Mouse (Mus musculus) forebrain, embryonic 15.5 days (tissue): Measurements from ENCODE around the gene Tmprss13. TPM values are rescaled to one million over a fixed set of nuclear protein-coding genes. Genes with fewer than 3 reads are reported as not detected.

Source experiments
- ATAC-seq: fragments of 200-750 bp; cut with Nextera tagmentation; replicated peaks from 2 replicates; pipeline ENCODE4 v1.8.0; 2017; ENCODE audit warnings: mild to moderate bottlenecking, moderate TSS enrichment, moderate library complexity
- H3K27ac ChIP-seq: fragments of 300-500 bp; sonication (generic); replicated peaks from 2 replicates; pipeline ENCODE4 v1.5.1; 2015; ENCODE audit warnings: mild to moderate bottlenecking, inconsistent platforms
- H3K27me3 ChIP-seq: fragments of 300-500 bp; sonication (generic); 2 replicates; pipeline ENCODE4 v1.6.1; 2015; ENCODE audit warnings: inconsistent platforms
- H3K36me3 ChIP-seq: fragments of 300-500 bp; sonication (generic); 2 replicates; pipeline ENCODE4 v1.6.1; 2015; ENCODE audit warnings: mild to moderate bottlenecking, inconsistent platforms
- H3K4me1 ChIP-seq: fragments of 300-500 bp; sonication (generic); 2 replicates; pipeline ENCODE4 v1.6.1; 2015; ENCODE audit warnings: inconsistent platforms
- H3K4me2 ChIP-seq: fragments of 300-500 bp; sonication (generic); replicated peaks from 2 replicates; pipeline ENCODE4 v1.6.1; 2015; ENCODE audit warnings: mild to moderate bottlenecking, inconsistent platforms
- H3K4me3 ChIP-seq: fragments of 300-500 bp; sonication (generic); 2 replicates; pipeline ENCODE4 v1.5.1; 2015; ENCODE audit warnings: mild to moderate bottlenecking, inconsistent platforms
- H3K9ac ChIP-seq: fragments of 300-500 bp; sonication (generic); replicated peaks from 2 replicates; pipeline ENCODE4 v1.6.1; 2015; ENCODE audit warnings: mild to moderate bottlenecking, inconsistent platforms
- H3K9me3 ChIP-seq: fragments of 300-500 bp; sonication (generic); 2 replicates; pipeline ENCODE4 v1.6.1; 2016; ENCODE audit warnings: inconsistent platforms
- WGBS: fragments of 180-500 bp; shearing (Covaris S2); methylation state at CpG from one replicate; pipeline ENCODE4 v1.1.7; 2015; ENCODE audit warnings: mixed read lengths; 5-methylcytosine and 5-hydroxymethylcytosine counted together
- polyA plus RNA-seq: library from polyadenylated mRNA; unstranded; fragments of >200 nt; fragmentation: Nextera tagmentation; extraction: Ambion mirVana; gene quantifications from 2 replicates; pipeline ENCODE4 v1.2.1, GENCODE M21; 2015

Gene Tmprss13
- polyA plus RNA-seq, 1 experiment from 2014 or later = not detected

- no peaks in the 10 kb centered on the region for H3K27me3 ChIP-seq
- peak overlapping the region; percentile 90 for H3K4me2 ChIP-seq
- ATAC-seq = peak; percentile 51
- peak overlapping the region; percentile 91 for H3K4me3 ChIP-seq
- H3K9me3 ChIP-seq = no peaks in the 10 kb centered on the region
- H3K9ac ChIP-seq = peak overlapping the region; percentile 90
- no peaks in the 10 kb centered on the region for H3K36me3 ChIP-seq
- peak overlapping the region; percentile 88 for H3K27ac ChIP-seq
- WGBS = 2% methylated on average over 25 of the region's 25 CpGs
- peaks cover 42% of the 10 kb centered on the region for H3K4me1 ChIP-seq
Observed at GRCm38 (mm10) chr9:45370616-45371336, 51.9 kb downstream of the Tmprss13 start.

- peaks cover 48% of the 10 kb centered on the region for H3K4me1 ChIP-seq
- peak overlapping the region; percentile 90 for H3K9ac ChIP-seq
- peak; percentile 59 for ATAC-seq
- H3K4me2 ChIP-seq = peak overlapping the region; percentile 90
- H3K36me3 ChIP-seq = no peaks in the 10 kb centered on the region
- H3K4me3 ChIP-seq = peak overlapping the region; percentile 91
- no peaks in the 10 kb centered on the region for H3K9me3 ChIP-seq
- H3K27me3 ChIP-seq = no peaks in the 10 kb centered on the region
- 3% methylated on average over 2 of the region's 2 CpGs for WGBS
- H3K27ac ChIP-seq = peak overlapping the region; percentile 88
Observed at GRCm38 (mm10) chr9:45371337-45371707, 52.4 kb downstream of the Tmprss13 start.

GRCm38 (mm10) chr9:45373896-45374295, 55.0 kb downstream of the Tmprss13 start:
- ATAC-seq = no peak
- WGBS = 92% methylated on average over 3 of the region's 3 CpGs
- H3K36me3 ChIP-seq = no peaks in the 10 kb centered on the region
- H3K9me3 ChIP-seq = no peaks in the 10 kb centered on the region
- no peak overlapping the region for H3K4me3 ChIP-seq
- no peak overlapping the region for H3K9ac ChIP-seq
- no peak overlapping the region for H3K4me2 ChIP-seq
- peaks cover 66% of the 10 kb centered on the region for H3K4me1 ChIP-seq
- H3K27me3 ChIP-seq = no peaks in the 10 kb centered on the region
- H3K27ac ChIP-seq = no peak overlapping the region

GRCm38 (mm10) chr9:45374988-45375502, 56.1 kb downstream of the Tmprss13 start:
- H3K4me1 ChIP-seq = peaks cover 63% of the 10 kb centered on the region
- ATAC-seq = no peak
- 94% methylated on average over 6 of the region's 6 CpGs for WGBS

GRCm38 (mm10) chr9:45376427-45376826, 57.5 kb downstream of the Tmprss13 start:
- Histone ChIP-seq H3K4me2 (no peak overlapping the region), H3K36me3 (no peaks in the 10 kb centered on the region), H3K27ac (no peak overlapping the region), H3K27me3 (no peaks in the 10 kb centered on the region), H3K4me1 (peaks cover 71% of the 10 kb centered on the region), H3K9ac (no peak overlapping the region), H3K9me3 (no peaks in the 10 kb centered on the region), H3K4me3 (no peak overlapping the region)
- no peak for ATAC-seq
- 82% methylated on average over 4 of the region's 4 CpGs for WGBS

More at GRCm38 (mm10) chr9:45374988-45375502, 56.1 kb downstream of the Tmprss13 start:
- Histone ChIP-seq H3K9me3 (no peaks in the 10 kb centered on the region), H3K4me2 (no peak overlapping the region), H3K27me3 (no peaks in the 10 kb centered on the region), H3K4me3 (no peak overlapping the region), H3K27ac (no peak overlapping the region), H3K9ac (no peak overlapping the region), H3K36me3 (no peaks in the 10 kb centered on the region)

GRCm38 (mm10) chr9:45376883-45377282, 58.0 kb downstream of the Tmprss13 start:
- WGBS = 61% methylated on average over 2 of the region's 2 CpGs
- Histone ChIP-seq H3K4me1 (peaks cover 71% of the 10 kb centered on the region), H3K9ac (no peak overlapping the region), H3K4me3 (no peak overlapping the region), H3K36me3 (no peaks in the 10 kb centered on the region), H3K4me2 (no peak overlapping the region), H3K9me3 (no peaks in the 10 kb centered on the region), H3K27ac (no peak overlapping the region), H3K27me3 (no peaks in the 10 kb centered on the region)
- no peak for ATAC-seq

GRCm38 (mm10) chr9:45380411-45381251, 61.7 kb downstream of the Tmprss13 start:
- no peaks in the 10 kb centered on the region for H3K9me3 ChIP-seq
- peak; percentile 76 for ATAC-seq
- peaks cover 60% of the 10 kb centered on the region for H3K4me1 ChIP-seq
- H3K27me3 ChIP-seq = no peaks in the 10 kb centered on the region
- no peak overlapping the region for H3K9ac ChIP-seq
- no peak overlapping the region for H3K4me2 ChIP-seq
- no peak overlapping the region for H3K4me3 ChIP-seq
- no peaks in the 10 kb centered on the region for H3K36me3 ChIP-seq
- H3K27ac ChIP-seq = peak overlapping the region; percentile 82
- 18% methylated on average over 10 of the region's 10 CpGs for WGBS

- H3K27me3 ChIP-seq = no peaks in the 10 kb centered on the region
- H3K9me3 ChIP-seq = no peaks in the 10 kb centered on the region
- peaks cover 43% of the 10 kb centered on the region for H3K4me1 ChIP-seq
- no peak overlapping the region for H3K4me3 ChIP-seq
- no peak overlapping the region for H3K9ac ChIP-seq
- WGBS = 71% methylated on average over 5 of the region's 5 CpGs
- H3K36me3 ChIP-seq = no peaks in the 10 kb centered on the region
- H3K4me2 ChIP-seq = no peak overlapping the region
- H3K27ac ChIP-seq = peak overlapping the region; percentile 82
- no peak for ATAC-seq
Observed at GRCm38 (mm10) chr9:45382336-45382735, 63.4 kb downstream of the Tmprss13 start.

- peaks cover 42% of the 10 kb centered on the region for H3K4me1 ChIP-seq
- WGBS = 66% methylated on average over 5 of the region's 5 CpGs
- H3K4me3 ChIP-seq = no peak overlapping the region
- no peak for ATAC-seq
- no peak overlapping the region for H3K9ac ChIP-seq
- no peak overlapping the region for H3K4me2 ChIP-seq
- peak overlapping the region; percentile 82; the same call in 1 of the 2 replicates for H3K27ac ChIP-seq
- H3K36me3 ChIP-seq = no peaks in the 10 kb centered on the region
- H3K9me3 ChIP-seq = no peaks in the 10 kb centered on the region
- H3K27me3 ChIP-seq = no peaks in the 10 kb centered on the region
Observed at GRCm38 (mm10) chr9:45382834-45383233, 63.9 kb downstream of the Tmprss13 start.

GRCm38 (mm10) chr9:45383883-45384282, 65.0 kb downstream of the Tmprss13 start:
- no peaks in the 10 kb centered on the region for H3K9me3 ChIP-seq
- no peak overlapping the region for H3K4me3 ChIP-seq
- H3K36me3 ChIP-seq = no peaks in the 10 kb centered on the region
- no peaks in the 10 kb centered on the region for H3K27me3 ChIP-seq
- H3K27ac ChIP-seq = no peak overlapping the region
- 89% methylated on average over 6 of the region's 6 CpGs for WGBS
- H3K4me2 ChIP-seq = no peak overlapping the region
- no peak overlapping the region for H3K9ac ChIP-seq
- H3K4me1 ChIP-seq = peaks cover 35% of the 10 kb centered on the region
- ATAC-seq = no peak

- no peak for ATAC-seq
- no peak overlapping the region for H3K27ac ChIP-seq
- no peaks in the 10 kb centered on the region for H3K27me3 ChIP-seq
- H3K4me2 ChIP-seq = no peak overlapping the region
- H3K9ac ChIP-seq = no peak overlapping the region
- H3K4me1 ChIP-seq = peaks cover 14% of the 10 kb centered on the region
- H3K4me3 ChIP-seq = no peak overlapping the region
- no peaks in the 10 kb centered on the region for H3K9me3 ChIP-seq
- peaks cover 3% of the 10 kb centered on the region; the same call in 1 of the 2 replicates for H3K36me3 ChIP-seq
- WGBS = 89% methylated on average over 5 of the region's 5 CpGs
Observed at GRCm38 (mm10) chr9:45386698-45387097, 67.8 kb downstream of the Tmprss13 start.

- Histone ChIP-seq H3K4me3 (no peak overlapping the region), H3K27ac (no peak overlapping the region), H3K9me3 (no peaks in the 10 kb centered on the region), H3K4me2 (no peak overlapping the region), H3K4me1 (no peaks in the 10 kb centered on the region), H3K27me3 (no peaks in the 10 kb centered on the region), H3K36me3 (peaks cover 14% of the 10 kb centered on the region), H3K9ac (no peak overlapping the region)
- 43% methylated on average over 12 of the region's 12 CpGs for WGBS
- ATAC-seq = peak; percentile 64
Observed at GRCm38 (mm10) chr9:45388385-45388994, 69.6 kb downstream of the Tmprss13 start.
